Comparison of ENCODE assay signal across 11 mouse cellular contexts in genomic region chr17:88006956-88007355, GRCm38 (mm10).
"Had no signal": no experiment of that assay in that cellular context is flagged by ENCODE, and none has a peak within 500 bp of the region (broad histone marks: within the 10 kb centered on the region; RNA-seq: fewer than 3 reads in every experiment).

No protein-coding gene starts in this region.

- H3K9ac ChIP-seq: liver, embryonic 14.5 days had no signal

- DNase-seq: kidney, adult 11 months; kidney, adult 9 months; kidney, postnatal 4 days; lung, adult 18-20 months; lung, postnatal 36 days; right cerebral cortex, adult 18-20 months; right cerebral cortex, postnatal 25 days had no signal

- H3K27ac ChIP-seq: kidney, postnatal 0 days; layer of hippocampus, adult 2 months; liver, embryonic 14.5 days; stomach, postnatal 0 days had no signal

- H3K4me3 ChIP-seq: layer of hippocampus, adult 2 months had no signal
